Mouse (Mus musculus): ENCODE measurements around the gene Aff3.

DNA sequence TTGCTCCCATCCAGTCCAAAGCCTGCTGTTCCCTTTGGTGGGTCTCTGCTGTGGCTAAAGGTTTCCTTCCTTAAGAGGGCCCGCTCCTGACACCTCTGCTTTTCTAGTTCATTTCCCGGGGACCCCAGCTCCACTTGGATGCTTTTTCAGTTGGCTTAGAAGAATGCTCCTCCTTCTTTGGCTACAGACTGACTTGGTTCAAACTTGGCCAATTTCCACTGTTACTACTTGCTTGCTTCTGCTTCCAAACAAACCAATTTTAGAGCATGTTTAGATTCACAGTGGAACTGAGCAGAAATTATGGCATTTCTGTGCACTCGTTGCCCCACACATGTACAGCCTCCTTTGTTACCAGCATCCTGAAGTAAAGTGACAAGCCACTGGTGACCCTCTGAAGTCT, 469.0 kb downstream of the Aff3 start:
- TF ChIP-seq CTCF (IDR thresholded peaks at IDR 0.05; ENCODE audit: low read depth) = no peak
- TF ChIP-seq EP300 (optimal IDR thresholded peaks at IDR 0.05) = no peak

All from stomach, postnatal 0 days (tissue).